24 mouse cellular contexts compared by ENCODE assay signal in genomic region chr7:24196961-24197360, GRCm38 (mm10). TPM values are rescaled to one million over a fixed set of nuclear protein-coding genes. Genes with fewer than 3 reads are reported as not detected.
"Had no signal": no experiment of that assay in that cellular context is flagged by ENCODE, and none has a peak within 500 bp of the region (broad histone marks: within the 10 kb centered on the region; RNA-seq: fewer than 3 reads in every experiment).

No protein-coding gene starts in this region.

- H3K4me3 ChIP-seq: heart, embryonic 13.5 days; heart, embryonic 15.5 days; hindbrain, embryonic 13.5 days; hindbrain, embryonic 15.5 days; kidney, embryonic 15.5 days; layer of hippocampus, adult 2 months; left cerebral cortex, adult 2 months; limb, embryonic 13.5 days; limb, embryonic 15.5 days; liver, embryonic 12.5 days had no signal

- DNase-seq: gastrocnemius, postnatal 14 days; gastrocnemius, postnatal 36 days; heart, adult 18-20 months; heart, postnatal 14 days; heart, postnatal 36 days; kidney, adult 11 months; kidney, adult 2 months; kidney, adult 9 months; kidney, postnatal 14 days; kidney, postnatal 36 days; left cerebral cortex, postnatal 4 days had no signal

- H3K27me3 ChIP-seq: heart, embryonic 13.5 days; heart, embryonic 15.5 days; hindbrain, embryonic 13.5 days; hindbrain, embryonic 15.5 days; kidney, embryonic 15.5 days; limb, embryonic 13.5 days; limb, embryonic 15.5 days; liver, embryonic 12.5 days had no signal

- H3K4me1 ChIP-seq: heart, embryonic 13.5 days; heart, embryonic 15.5 days; hindbrain, embryonic 13.5 days; hindbrain, embryonic 15.5 days; kidney, embryonic 15.5 days; limb, embryonic 13.5 days; limb, embryonic 15.5 days; liver, embryonic 12.5 days had no signal

- H3K27ac ChIP-seq: heart, embryonic 13.5 days; heart, embryonic 15.5 days; hindbrain, embryonic 13.5 days; hindbrain, embryonic 15.5 days; hindbrain, postnatal 0 days; kidney, embryonic 15.5 days; kidney, postnatal 0 days; layer of hippocampus, adult 2 months; left cerebral cortex, adult 2 months; limb, embryonic 13.5 days; limb, embryonic 15.5 days; liver, embryonic 12.5 days; liver, embryonic 14.5 days had no signal

- H3K9ac ChIP-seq: heart, embryonic 13.5 days; heart, embryonic 15.5 days; hindbrain, embryonic 13.5 days; hindbrain, embryonic 15.5 days; kidney, embryonic 15.5 days; limb, embryonic 13.5 days; limb, embryonic 15.5 days; liver, embryonic 12.5 days; liver, embryonic 14.5 days had no signal

RNA-seq across cellular contexts. Expression of gene Zfp114, which starts 22.1 kb away (rescaled TPM):
- total RNA-seq: heart, adult 18-20 months had no signal
